Mouse (Mus musculus) ES-E14 (cell line): ENCODE results near the gene Mylk4. TPM values are rescaled to one million over a fixed set of nuclear protein-coding genes. Genes with fewer than 3 reads are reported as not detected.

ENCODE experiments used
- DNase-seq: peaks from one replicate; pipeline ENCODE4 v3.0.0-alpha.2; 2013; ENCODE audit warnings: low read depth, low spot score
- H3K27ac ChIP-seq: 2 replicates; pipeline ENCODE4 v1.5.1; 2012; ENCODE audit warnings: low read depth, mild to moderate bottlenecking, low read length, moderate library complexity, mixed read lengths; ENCODE audit not compliant: poor library complexity, insufficient read depth, severe bottlenecking
- H3K36me3 ChIP-seq: 2 replicates; pipeline ENCODE4 v1.6.1; 2012; ENCODE audit warnings: mild to moderate bottlenecking, low read length, moderate library complexity, mixed read lengths; ENCODE audit not compliant: control insufficient read depth, poor library complexity, insufficient read depth, severe bottlenecking
- H3K4me1 ChIP-seq, 2 experiments: fragments of 150-350 bp in 1 of 2; sonication (generic) in 1 of 2; 2 replicates each; pipeline ENCODE4 v1.6.1; 2012; ENCODE audit warnings: low read length in 2 of 2, mild to moderate bottlenecking in 1 of 2, mixed read lengths in 1 of 2; ENCODE audit not compliant: control insufficient read depth in 2 of 2, insufficient read depth in 2 of 2, poor library complexity in 1 of 2
- H3K4me3 ChIP-seq, 2 experiments: fragments of 150-350 bp in 1 of 2; sonication (generic) in 1 of 2; 2 replicates each; pipeline ENCODE4 v1.5.1; 2012; ENCODE audit warnings: low read length in 2 of 2, low read depth in 1 of 2, mild to moderate bottlenecking in 1 of 2, mixed read lengths in 1 of 2; ENCODE audit not compliant: insufficient read depth in 1 of 2, poor library complexity in 1 of 2, severe bottlenecking in 1 of 2
- H3K9ac ChIP-seq: 2 replicates; pipeline ENCODE4 v1.6.1; 2012; ENCODE audit warnings: low read depth, mild to moderate bottlenecking, low read length, mixed read lengths; ENCODE audit not compliant: poor library complexity, insufficient read depth, severe bottlenecking
- H3K9me3 ChIP-seq: fragments of 150-350 bp; sonication (generic); 2 replicates; pipeline ENCODE4 v1.6.1; 2012; ENCODE audit warnings: low read depth, mild to moderate bottlenecking, low read length; ENCODE audit not compliant: control insufficient read depth, insufficient read depth
- CHD2 ChIP-seq: IDR thresholded peaks from 2 replicates; pipeline ENCODE4 v1.6.1; 2014; ENCODE audit warnings: mild to moderate bottlenecking, low read depth, low read length, inconsistent platforms
- HCFC1 ChIP-seq: IDR thresholded peaks from 2 replicates; pipeline ENCODE4 v1.6.1; 2012; ENCODE audit warnings: low read length, inconsistent platforms, borderline replicate concordance; ENCODE audit not compliant: insufficient read depth
- MAFK ChIP-seq: IDR thresholded peaks from 2 replicates; pipeline ENCODE4 v1.6.1; 2014; ENCODE audit warnings: mild to moderate bottlenecking, low read depth, low read length, inconsistent platforms; ENCODE audit not compliant: insufficient read depth
- ZC3H11A ChIP-seq: IDR thresholded peaks from 2 replicates; pipeline ENCODE4 v1.6.1; 2012; ENCODE audit warnings: low read depth, mild to moderate bottlenecking, inconsistent platforms, low read length, borderline replicate concordance
- ZNF384 ChIP-seq: IDR thresholded peaks from 2 replicates; pipeline ENCODE4 v1.6.1; 2012; ENCODE audit warnings: low read depth, low read length, inconsistent platforms
- in situ Hi-C, 2 experiments: fragments of 600-800 bp; cut with MboI; formaldehyde crosslinking; loops; one replicate each; pipeline ENCODE4 v1.15.1; 2025; ENCODE audit warnings: low sequenced_read_pairs in 2 of 2, inconsistent platforms in 1 of 2; ENCODE audit not compliant: unreplicated experiment in 2 of 2
- total RNA-seq: library from RNA; depleted of rRNA; stranded (reverse); fragments of 300-350 nt; gene quantifications from 2 replicates; pipeline ENCODE4 v1.2.3, GENCODE M21; 2012

The Mylk4 gene
- total RNA-seq, 1 experiment: not detected

- no peak for TF ChIP-seq HCFC1
- TF ChIP-seq ZC3H11A: no peak
- no peak for TF ChIP-seq MAFK
- no peak for TF ChIP-seq CHD2
- no peak for TF ChIP-seq ZNF384
- H3K27ac ChIP-seq: no peak overlapping the region
- in situ Hi-C loops: no loop called here
- no peak overlapping the region for H3K9ac ChIP-seq
- no peaks in the 10 kb centered on the region for H3K9me3 ChIP-seq
- DNase-seq: no peak
- H3K4me1 ChIP-seq: no peaks in the 10 kb centered on the region
- no peak overlapping the region for H3K4me3 ChIP-seq
- no peaks in the 10 kb centered on the region for H3K36me3 ChIP-seq
These were observed 115.5 kb downstream of the Mylk4 start for GRCm38 (mm10) chr13:32668296-32668695.

GRCm38 (mm10) chr13:32667386-32667785, 116.4 kb downstream of the Mylk4 start:
- TF ChIP-seq HCFC1: no peak
- no peak for TF ChIP-seq CHD2
- no peak for TF ChIP-seq ZNF384
- TF ChIP-seq ZC3H11A: no peak
- TF ChIP-seq MAFK: no peak
- Histone ChIP-seq H3K9ac (no peak overlapping the region), H3K4me3 (no peak overlapping the region), H3K36me3 (no peaks in the 10 kb centered on the region), H3K27ac (no peak overlapping the region), H3K9me3 (no peaks in the 10 kb centered on the region), H3K4me1 (no peaks in the 10 kb centered on the region)
- DNase-seq: no peak
- in situ Hi-C loops: no loop called here

GRCm38 (mm10) chr13:32662041-32662440, 121.7 kb downstream of the Mylk4 start:
- H3K27ac ChIP-seq: no peak overlapping the region
- H3K9ac ChIP-seq: no peak overlapping the region
- no peak for TF ChIP-seq CHD2
- no peak for TF ChIP-seq HCFC1
- no peak for TF ChIP-seq ZNF384
- H3K9me3 ChIP-seq: no peaks in the 10 kb centered on the region
- in situ Hi-C loops: no loop called here
- no peaks in the 10 kb centered on the region for H3K36me3 ChIP-seq
- peak; percentile 20 for DNase-seq
- no peak overlapping the region for H3K4me3 ChIP-seq
- no peaks in the 10 kb centered on the region for H3K4me1 ChIP-seq

- in situ Hi-C loops: no loop called here
- H3K9me3 ChIP-seq: no peaks in the 10 kb centered on the region
- TF ChIP-seq CHD2 (no peak), ZC3H11A (no peak), ZNF384 (no peak), HCFC1 (no peak), MAFK (no peak)
- H3K4me1 ChIP-seq: no peaks in the 10 kb centered on the region
- H3K4me3 ChIP-seq: no peak overlapping the region
- DNase-seq: no peak
- no peak overlapping the region for H3K27ac ChIP-seq
- no peak overlapping the region for H3K9ac ChIP-seq
- H3K36me3 ChIP-seq: no peaks in the 10 kb centered on the region
These were observed 123.5 kb downstream of the Mylk4 start for GRCm38 (mm10) chr13:32660294-32660693.

GRCm38 (mm10) chr13:32659271-32659670, 124.5 kb downstream of the Mylk4 start:
- no peak overlapping the region for H3K27ac ChIP-seq
- H3K36me3 ChIP-seq: no peaks in the 10 kb centered on the region

More at GRCm38 (mm10) chr13:32659271-32659670, 124.5 kb downstream of the Mylk4 start:
- H3K4me3 ChIP-seq: no peak overlapping the region
- no peaks in the 10 kb centered on the region for H3K4me1 ChIP-seq
- H3K9me3 ChIP-seq: no peaks in the 10 kb centered on the region
- H3K9ac ChIP-seq: no peak overlapping the region
- no peak for DNase-seq
- TF ChIP-seq HCFC1 (no peak), ZC3H11A (no peak), ZNF384 (no peak), CHD2 (no peak), MAFK (no peak)
- in situ Hi-C loops: no loop called here
